Mouse (Mus musculus) neural tube, embryonic 15.5 days (tissue): ENCODE results near the gene Fhl2. TPM values are rescaled to one million over a fixed set of nuclear protein-coding genes. Genes with fewer than 3 reads are reported as not detected.
"Not testable (repeated sequence)": the region's sequence is repeated elsewhere in the genome, so short reads cannot be mapped to it uniquely, and the experiment has no call there.

ENCODE experiments used
- ATAC-seq: fragments of 200-750 bp; cut with Nextera tagmentation; 2 replicates; pipeline ENCODE4 v1.8.0; 2017; ENCODE audit warnings: mild to moderate bottlenecking, moderate TSS enrichment, moderate library complexity; ENCODE audit not compliant: low FRiP score
- H3K27ac ChIP-seq: fragments of 300-500 bp; sonication (generic); replicated peaks from 2 replicates; pipeline ENCODE4 v1.5.1; 2015; ENCODE audit warnings: mild to moderate bottlenecking, inconsistent platforms
- H3K27me3 ChIP-seq: fragments of 300-500 bp; sonication (generic); replicated peaks from 2 replicates; pipeline ENCODE4 v1.6.1; 2015; ENCODE audit warnings: inconsistent platforms
- H3K36me3 ChIP-seq: fragments of 300-500 bp; sonication (generic); 2 replicates; pipeline ENCODE4 v1.6.1; 2015; ENCODE audit warnings: inconsistent platforms
- H3K4me1 ChIP-seq: fragments of 300-500 bp; sonication (generic); 2 replicates; pipeline ENCODE4 v1.6.1; 2015; ENCODE audit warnings: inconsistent platforms
- H3K4me2 ChIP-seq: fragments of 300-500 bp; sonication (generic); 2 replicates; pipeline ENCODE4 v1.6.1; 2015; ENCODE audit warnings: inconsistent platforms, mild to moderate bottlenecking, moderate library complexity
- H3K4me3 ChIP-seq: fragments of 300-500 bp; sonication (generic); replicated peaks from 2 replicates; pipeline ENCODE4 v1.5.1; 2015; ENCODE audit warnings: mild to moderate bottlenecking, inconsistent platforms
- H3K9ac ChIP-seq: fragments of 300-500 bp; sonication (generic); replicated peaks from 2 replicates; pipeline ENCODE4 v1.6.1; 2015; ENCODE audit warnings: mild to moderate bottlenecking, inconsistent platforms
- H3K9me3 ChIP-seq: fragments of 300-500 bp; sonication (generic); replicated peaks from 2 replicates; pipeline ENCODE4 v1.6.1; 2016; ENCODE audit warnings: inconsistent platforms
- WGBS: fragments of 180-500 bp; shearing (Covaris S2); methylation state at CpG from one replicate; pipeline ENCODE4 v1.1.7; 2015; ENCODE audit warnings: mixed read lengths; 5-methylcytosine and 5-hydroxymethylcytosine counted together
- polyA plus RNA-seq: library from polyadenylated mRNA; unstranded; fragments of >200 nt; fragmentation: Nextera tagmentation; extraction: Ambion mirVana; gene quantifications from 2 replicates; pipeline ENCODE4 v1.2.1, GENCODE M21; 2015

Fhl2 gene
- polyA plus RNA-seq, 1 experiment from 2014 or later, result 31.4 TPM

- H3K27ac ChIP-seq, result no peak overlapping the region
Observed at GRCm38 (mm10) chr1:43144338-43144906, 52.4 kb downstream of the Fhl2 start.

GRCm38 (mm10) chr1:43143791-43144190, 53.0 kb downstream of the Fhl2 start:
- H3K27me3 ChIP-seq, result no peaks in the 10 kb centered on the region
- peaks cover 3% of the 10 kb centered on the region; the same call in 1 of the 2 replicates for H3K36me3 ChIP-seq
- ATAC-seq, result no peak
- no peak overlapping the region for H3K9ac ChIP-seq
- H3K4me2 ChIP-seq, result no peak overlapping the region
- WGBS, result 94% methylated on average over 4 of the region's 4 CpGs
- H3K9me3 ChIP-seq, result no peaks in the 10 kb centered on the region
- H3K4me3 ChIP-seq, result no peak overlapping the region
- H3K27ac ChIP-seq, result no peak overlapping the region
- no peaks in the 10 kb centered on the region for H3K4me1 ChIP-seq

More at GRCm38 (mm10) chr1:43144338-43144906, 52.4 kb downstream of the Fhl2 start:
- Histone ChIP-seq H3K9me3 (no peaks in the 10 kb centered on the region), H3K4me3 (no peak overlapping the region), H3K4me1 (no peaks in the 10 kb centered on the region), H3K4me2 (no peak overlapping the region), H3K9ac (no peak overlapping the region), H3K36me3 (peaks cover 3% of the 10 kb centered on the region; the same call in 1 of the 2 replicates), H3K27me3 (no peaks in the 10 kb centered on the region)
- 88% methylated on average over 8 of the region's 8 CpGs for WGBS
- ATAC-seq, result no peak

GRCm38 (mm10) chr1:43143284-43143683, 53.5 kb downstream of the Fhl2 start:
- no peak overlapping the region for H3K9ac ChIP-seq
- H3K4me1 ChIP-seq, result no peaks in the 10 kb centered on the region
- no peak overlapping the region for H3K4me3 ChIP-seq
- no peaks in the 10 kb centered on the region for H3K27me3 ChIP-seq
- no peaks in the 10 kb centered on the region for H3K9me3 ChIP-seq
- H3K4me2 ChIP-seq, result no peak overlapping the region
- WGBS, result 87% methylated on average over 4 of the region's 4 CpGs
- no peak overlapping the region for H3K27ac ChIP-seq
- ATAC-seq, result no peak
- peaks cover 3% of the 10 kb centered on the region; the same call in 1 of the 2 replicates for H3K36me3 ChIP-seq

GRCm38 (mm10) chr1:43142849-43143248, 53.9 kb downstream of the Fhl2 start:
- no peaks in the 10 kb centered on the region for H3K9me3 ChIP-seq
- no peak for ATAC-seq
- no peak overlapping the region for H3K4me2 ChIP-seq
- H3K9ac ChIP-seq, result no peak overlapping the region
- WGBS, result 80% methylated on average over 6 of the region's 6 CpGs
- no peak overlapping the region for H3K27ac ChIP-seq
- peaks cover 3% of the 10 kb centered on the region; the same call in 1 of the 2 replicates for H3K36me3 ChIP-seq
- H3K27me3 ChIP-seq, result no peaks in the 10 kb centered on the region
- H3K4me1 ChIP-seq, result no peaks in the 10 kb centered on the region
- no peak overlapping the region for H3K4me3 ChIP-seq

- no peak overlapping the region for H3K4me2 ChIP-seq
- WGBS, result 79% methylated on average over 11 of the region's 11 CpGs
- H3K9me3 ChIP-seq, result no peaks in the 10 kb centered on the region
- ATAC-seq, result no peak
- H3K4me3 ChIP-seq, result no peak overlapping the region
- H3K9ac ChIP-seq, result no peak overlapping the region
- H3K36me3 ChIP-seq, result peaks cover 9% of the 10 kb centered on the region; the same call in 1 of the 2 replicates
- H3K4me1 ChIP-seq, result no peaks in the 10 kb centered on the region
- no peaks in the 10 kb centered on the region for H3K27me3 ChIP-seq
- H3K27ac ChIP-seq, result no peak overlapping the region
Observed at GRCm38 (mm10) chr1:43141555-43141961, 55.2 kb downstream of the Fhl2 start.

GRCm38 (mm10) chr1:43139587-43140266, 57.1 kb downstream of the Fhl2 start:
- Histone ChIP-seq H3K9ac (no peak overlapping the region), H3K4me2 (no peak overlapping the region), H3K27ac (no peak overlapping the region), H3K4me3 (no peak overlapping the region), H3K4me1 (no peaks in the 10 kb centered on the region), H3K9me3 (no peaks in the 10 kb centered on the region), H3K27me3 (no peaks in the 10 kb centered on the region), H3K36me3 (peaks cover 12% of the 10 kb centered on the region; the same call in 1 of the 2 replicates)
- ATAC-seq, result peak; percentile 81
- 55% methylated on average over 8 of the region's 8 CpGs for WGBS

GRCm38 (mm10) chr1:43138268-43138812, 58.4 kb downstream of the Fhl2 start:
- ATAC-seq, result no peak
- Histone ChIP-seq H3K4me2 (no peak overlapping the region), H3K27me3 (no peaks in the 10 kb centered on the region), H3K4me1 (no peaks in the 10 kb centered on the region), H3K4me3 (no peak overlapping the region), H3K27ac (no peak overlapping the region), H3K9me3 (no peaks in the 10 kb centered on the region), H3K9ac (no peak overlapping the region), H3K36me3 (peaks cover 12% of the 10 kb centered on the region; the same call in 1 of the 2 replicates)
- 71% methylated on average over 15 of the region's 15 CpGs for WGBS

- 84% methylated on average over 5 of the region's 5 CpGs for WGBS
- no peak overlapping the region for H3K27ac ChIP-seq
- H3K4me3 ChIP-seq, result no peak overlapping the region
- H3K4me1 ChIP-seq, result no peaks in the 10 kb centered on the region
- peaks cover 12% of the 10 kb centered on the region; the same call in 1 of the 2 replicates for H3K36me3 ChIP-seq
- ATAC-seq, result no peak
- no peaks in the 10 kb centered on the region for H3K27me3 ChIP-seq
- H3K4me2 ChIP-seq, result no peak overlapping the region
- H3K9ac ChIP-seq, result no peak overlapping the region
- no peaks in the 10 kb centered on the region for H3K9me3 ChIP-seq
Observed at GRCm38 (mm10) chr1:43137334-43137733, 59.5 kb downstream of the Fhl2 start.

GRCm38 (mm10) chr1:43136488-43137029, 60.2 kb downstream of the Fhl2 start:
- not testable (repeated sequence) for H3K4me2 ChIP-seq, H3K27ac ChIP-seq, H3K27me3 ChIP-seq, H3K4me1 ChIP-seq, ATAC-seq, H3K4me3 ChIP-seq, H3K9me3 ChIP-seq, H3K9ac ChIP-seq
- H3K36me3 ChIP-seq, result peaks cover 12% of the 10 kb centered on the region; the same call in 1 of the 2 replicates
- 71% methylated on average over 2 of the region's 2 CpGs for WGBS

GRCm38 (mm10) chr1:43131591-43131990, 65.2 kb downstream of the Fhl2 start:
- Histone ChIP-seq H3K36me3 (peaks cover 20% of the 10 kb centered on the region), H3K27ac (no peak overlapping the region), H3K4me2 (no peak overlapping the region), H3K4me3 (no peak overlapping the region), H3K9ac (no peak overlapping the region), H3K4me1 (no peaks in the 10 kb centered on the region), H3K9me3 (no peaks in the 10 kb centered on the region), H3K27me3 (no peaks in the 10 kb centered on the region)
- ATAC-seq, result no peak
- 92% methylated on average over 9 of the region's 9 CpGs for WGBS

GRCm38 (mm10) chr1:43130219-43130981, 66.4 kb downstream of the Fhl2 start:
- WGBS, result 78% methylated on average over 5 of the region's 5 CpGs
- H3K4me2 ChIP-seq, result no peak overlapping the region
- no peaks in the 10 kb centered on the region for H3K27me3 ChIP-seq
- no peaks in the 10 kb centered on the region for H3K9me3 ChIP-seq
- H3K36me3 ChIP-seq, result peaks cover 17% of the 10 kb centered on the region
- H3K27ac ChIP-seq, result no peak overlapping the region
- no peak overlapping the region for H3K4me3 ChIP-seq
- H3K4me1 ChIP-seq, result no peaks in the 10 kb centered on the region
- no peak overlapping the region for H3K9ac ChIP-seq
- ATAC-seq, result no peak
